In genomic region chr10:95347776-95348175, GRCm38 (mm10) we compare ENCODE assay signal across 29 mouse cellular contexts.
"Had no signal": no experiment of that assay in that cellular context is flagged by ENCODE, and none has a peak within 500 bp of the region (broad histone marks: within the 10 kb centered on the region; RNA-seq: fewer than 3 reads in every experiment).

No protein-coding gene starts in this region.

- H3K4me3 ChIP-seq: heart, embryonic 13.5 days; heart, embryonic 15.5 days; hindbrain, embryonic 10.5 days; hindbrain, embryonic 12.5 days; hindbrain, embryonic 13.5 days; hindbrain, embryonic 15.5 days; intestine, embryonic 15.5 days; kidney, embryonic 15.5 days; layer of hippocampus, adult 2 months; left cerebral cortex, adult 2 months had no signal

- H3K36me3 ChIP-seq: heart, embryonic 13.5 days; heart, embryonic 15.5 days; hindbrain, embryonic 10.5 days; hindbrain, embryonic 12.5 days; hindbrain, embryonic 13.5 days; hindbrain, embryonic 15.5 days; intestine, embryonic 15.5 days; kidney, embryonic 15.5 days had no signal

- DNase-seq: heart, postnatal 10 days; heart, postnatal 14 days; heart, postnatal 36 days; heart, postnatal 4 days; kidney, adult 11 months; kidney, adult 18-20 months; kidney, adult 2 months; kidney, adult 8-10 months; kidney, adult 9 months; kidney, postnatal 10 days; kidney, postnatal 14 days; kidney, postnatal 25 days; kidney, postnatal 36 days; kidney, postnatal 4 days; layer of hippocampus, adult 9-11 months; layer of hippocampus, postnatal 36 days had no signal

- H3K27me3 ChIP-seq: heart, embryonic 13.5 days; heart, embryonic 15.5 days; hindbrain, embryonic 12.5 days; hindbrain, embryonic 13.5 days; hindbrain, embryonic 15.5 days; intestine, embryonic 15.5 days; kidney, embryonic 15.5 days had no signal

- H3K27ac ChIP-seq: heart, embryonic 13.5 days; heart, embryonic 15.5 days; hindbrain, embryonic 10.5 days; hindbrain, embryonic 12.5 days; hindbrain, embryonic 13.5 days; hindbrain, embryonic 14.5 days; hindbrain, embryonic 15.5 days; hindbrain, postnatal 0 days; intestine, embryonic 15.5 days; kidney, embryonic 15.5 days; kidney, postnatal 0 days; layer of hippocampus, adult 2 months; left cerebral cortex, adult 2 months had no signal

- H3K4me1 ChIP-seq: heart, embryonic 13.5 days; heart, embryonic 15.5 days; hindbrain, embryonic 10.5 days; hindbrain, embryonic 12.5 days; hindbrain, embryonic 13.5 days; hindbrain, embryonic 15.5 days; intestine, embryonic 15.5 days; kidney, embryonic 15.5 days had no signal

- H3K9ac ChIP-seq: heart, embryonic 13.5 days; heart, embryonic 15.5 days; hindbrain, embryonic 12.5 days; hindbrain, embryonic 13.5 days; hindbrain, embryonic 14.5 days; hindbrain, embryonic 15.5 days; intestine, embryonic 15.5 days; kidney, embryonic 15.5 days had no signal
